Mouse (Mus musculus) spleen, adult 2 months (tissue): ENCODE measurements at regions not wholly inside any gene's neighbourhood (a gene's known extent, or its start where the extent isn't known, plus 50 kb on each side); places are given as distances from the start of the nearest gene placed in this dataset.

Experiments
- CTCF ChIP-seq: fragments of 200-500 bp; IDR thresholded peaks from 2 replicates; pipeline ENCODE4 v1.5.1; 2011; ENCODE audit warnings: mild to moderate bottlenecking, inconsistent platforms; ENCODE audit not compliant: insufficient read depth, insufficient read length, insufficient replicate concordance; ENCODE audit errors: extremely low read depth
- POLR2A ChIP-seq: fragments of 200-500 bp; IDR thresholded peaks from 2 replicates; pipeline ENCODE4 v1.6.1; 2011; ENCODE audit warnings: low read depth, low read length, inconsistent platforms

GRCm38 (mm10) chr2:166483617-166484319, 229.9 kb downstream of the Prex1 start:
- no peak for TF ChIP-seq CTCF
- TF ChIP-seq POLR2A = no peak
